Comparison of ENCODE assay signal across 19 mouse cellular contexts in genomic region chr4:118281444-118282181, GRCm38 (mm10). TPM values are rescaled to one million over a fixed set of nuclear protein-coding genes. Genes with fewer than 3 reads are reported as not detected.
DNase-seq lines count a peak whose midpoint lies in the region; ATAC-seq and TF ChIP-seq lines count a peak whose summit lies in the region.
"Had no signal": no experiment of that assay in that cellular context is flagged by ENCODE, and none has a peak within 500 bp of the region (broad histone marks: within the 10 kb centered on the region; RNA-seq: fewer than 3 reads in every experiment).

No protein-coding gene starts in this region.

- no peak overlapping the region for H3K4me3 ChIP-seq in forebrain, embryonic 14.5 days (ENCODE audit: low read depth, low read length)
- H3K4me3 ChIP-seq in forebrain, postnatal 0 days (ENCODE audit: low read depth, low read length), result no peak overlapping the region
- no peak overlapping the region for H3K4me3 ChIP-seq in kidney, postnatal 0 days (replicated peaks; ENCODE audit: low read depth, low read length)
- H3K4me3 ChIP-seq in E14TG2a.4 (replicated peaks; ENCODE audit: low read length) (peak overlapping the region; percentile 45), ES-E14 (ENCODE audit: insufficient read depth in 1 of 2, low read depth in 1 of 2, low read length in 2 of 2, poor library complexity in 1 of 2, severe bottlenecking in 1 of 2) (no peak overlapping the region)
- H3K4me3 ChIP-seq: erythroblast, embryonic 14.5 days; heart, embryonic 15.5 days; hindbrain, embryonic 15.5 days; neural tube, embryonic 15.5 days had no signal

- no peak for TF ChIP-seq CTCF in forebrain, postnatal 0 days (IDR thresholded peaks at IDR 0.05; ENCODE audit: low read depth)
- no peak for TF ChIP-seq CTCF in kidney, postnatal 0 days (IDR thresholded peaks at IDR 0.05; ENCODE audit: low read depth)
- TF ChIP-seq CTCF in E14TG2a.4 (conservative IDR thresholded peaks at IDR 0.05; ENCODE audit: low read length), result no peak

- no peaks in the 10 kb centered on the region for H3K9me3 ChIP-seq in forebrain, embryonic 14.5 days (replicated peaks; ENCODE audit: control insufficient read depth, low read length)
- no peaks in the 10 kb centered on the region for H3K9me3 ChIP-seq in forebrain, postnatal 0 days (ENCODE audit: low read length)
- no peaks in the 10 kb centered on the region for H3K9me3 ChIP-seq in kidney, postnatal 0 days (replicated peaks; ENCODE audit: low read length)
- H3K9me3 ChIP-seq in E14TG2a.4 (ENCODE audit: low read length), result no peaks in the 10 kb centered on the region
- no peaks in the 10 kb centered on the region for H3K9me3 ChIP-seq in ES-E14 (ENCODE audit: control insufficient read depth, insufficient read depth, low read depth, low read length)
- H3K9me3 ChIP-seq: heart, embryonic 15.5 days; hindbrain, embryonic 15.5 days; neural tube, embryonic 15.5 days had no signal

- H3K27me3 ChIP-seq in forebrain, embryonic 14.5 days (replicated peaks; ENCODE audit: control insufficient read depth, insufficient read depth, low read length), result no peaks in the 10 kb centered on the region
- no peaks in the 10 kb centered on the region for H3K27me3 ChIP-seq in forebrain, postnatal 0 days (ENCODE audit: insufficient read depth, low read length)
- H3K27me3 ChIP-seq in kidney, postnatal 0 days (ENCODE audit: insufficient read depth, low read length), result no peaks in the 10 kb centered on the region
- H3K27me3 ChIP-seq in E14TG2a.4 (ENCODE audit: insufficient read depth, low read length), result no peaks in the 10 kb centered on the region
- H3K27me3 ChIP-seq: heart, embryonic 15.5 days; hindbrain, embryonic 15.5 days; neural tube, embryonic 15.5 days had no signal

- DNase-seq in forebrain, embryonic 14.5 days (ENCODE audit: low spot score), result no peak
- no peak for DNase-seq in forebrain, postnatal 0 days
- no peak for DNase-seq in kidney, postnatal 0 days (ENCODE audit: low spot score)
- DNase-seq in kidney, adult 8-10 months, result no peak
- DNase-seq in ES-E14 (ENCODE audit: low read depth, low spot score), result no peak
- no peak for DNase-seq in B cell, adult 2 months
- DNase-seq: cerebellum, adult 8-10 months; gastrocnemius, postnatal 36 days; kidney, adult 9 months; lung, embryonic 14.5 days; retina, postnatal 1 day; thymus, postnatal 14 days had no signal

- in situ Hi-C loops in ES-E14 (cut with MboI; ENCODE audit: low sequenced_read_pairs in 2 of 2, unreplicated experiment in 2 of 2), result no loop called here

- no peak for ATAC-seq in forebrain, embryonic 14.5 days
- ATAC-seq in forebrain, postnatal 0 days, result no peak
- no peak for ATAC-seq in kidney, postnatal 0 days (replicated peaks; ENCODE audit: low FRiP score, low read depth)
- ATAC-seq: CD4-positive, CD25-positive, alpha-beta regulatory T cell, adult 4 months had no signal

- H3K4me2 ChIP-seq in forebrain, embryonic 14.5 days (ENCODE audit: low read length), result no peak overlapping the region
- no peak overlapping the region for H3K4me2 ChIP-seq in forebrain, postnatal 0 days (ENCODE audit: low read depth)
- no peak overlapping the region for H3K4me2 ChIP-seq in kidney, postnatal 0 days (ENCODE audit: low read length)
- H3K4me2 ChIP-seq: heart, embryonic 15.5 days; hindbrain, embryonic 15.5 days; lung, embryonic 14.5 days; neural tube, embryonic 15.5 days had no signal

- H3K9ac ChIP-seq in forebrain, embryonic 14.5 days (ENCODE audit: low read length), result 0 out of 2 replicates have a peak overlapping the region, but pooled peaks have one; percentile 3
- H3K9ac ChIP-seq in forebrain, postnatal 0 days, result no peak overlapping the region
- H3K9ac ChIP-seq in kidney, postnatal 0 days (ENCODE audit: low read depth, low read length), result peak overlapping the region; percentile 27; the same call in 1 of the 2 replicates
- H3K9ac ChIP-seq in ES-E14 (ENCODE audit: insufficient read depth, low read depth, low read length, poor library complexity, severe bottlenecking), result peak overlapping the region; percentile 10; the same call in 1 of the 2 replicates
- H3K9ac ChIP-seq: heart, embryonic 15.5 days; hindbrain, embryonic 15.5 days; lung, embryonic 14.5 days; neural tube, embryonic 15.5 days had no signal

- H3K36me3 ChIP-seq in forebrain, embryonic 14.5 days (ENCODE audit: control insufficient read depth, insufficient read depth, low read length), result peaks cover 34% of the 10 kb centered on the region
- H3K36me3 ChIP-seq in forebrain, postnatal 0 days (ENCODE audit: insufficient read depth), result peaks cover 18% of the 10 kb centered on the region; the same call in 1 of the 2 replicates
- H3K36me3 ChIP-seq in kidney, postnatal 0 days (ENCODE audit: insufficient read depth, low read length), result 0 out of 2 replicates have a peak, but pooled peaks cover 11% of the 10 kb centered on the region
- H3K36me3 ChIP-seq in E14TG2a.4 (ENCODE audit: insufficient read depth, low read length), result peaks cover 90% of the 10 kb centered on the region
- H3K36me3 ChIP-seq in ES-E14 (ENCODE audit: control insufficient read depth, insufficient read depth, low read length, poor library complexity, severe bottlenecking), result peaks cover 32% of the 10 kb centered on the region

- H3K27ac ChIP-seq in forebrain, embryonic 14.5 days (ENCODE audit: low read depth, low read length), result no peak overlapping the region
- no peak overlapping the region for H3K27ac ChIP-seq in forebrain, postnatal 0 days (ENCODE audit: low read depth, low read length)
- H3K27ac ChIP-seq in kidney, postnatal 0 days, result no peak overlapping the region; the same call in 1 of the 2 replicates
- H3K27ac ChIP-seq in ES-E14 (ENCODE audit: insufficient read depth, low read depth, low read length, poor library complexity, severe bottlenecking), result peak overlapping the region; percentile 29; the same call in 1 of the 2 replicates
- H3K27ac ChIP-seq: heart, embryonic 15.5 days; hindbrain, embryonic 15.5 days; neural tube, embryonic 15.5 days had no signal

- H3K4me1 ChIP-seq in forebrain, embryonic 14.5 days (ENCODE audit: control insufficient read depth, insufficient read depth, low read length), result peaks cover 20% of the 10 kb centered on the region
- H3K4me1 ChIP-seq in forebrain, postnatal 0 days (ENCODE audit: insufficient read depth), result peaks cover 4% of the 10 kb centered on the region; the same call in 1 of the 2 replicates
- peaks cover 28% of the 10 kb centered on the region for H3K4me1 ChIP-seq in kidney, postnatal 0 days (replicated peaks; ENCODE audit: insufficient read depth, low read length)
- H3K4me1 ChIP-seq in E14TG2a.4 (replicated peaks; ENCODE audit: low read depth, low read length) (peaks cover 100% of the 10 kb centered on the region), ES-E14 (ENCODE audit: control insufficient read depth in 2 of 2, insufficient read depth in 2 of 2, low read length in 2 of 2, poor library complexity in 1 of 2) (peaks cover 15 to 60% of the 10 kb centered on the region in 2 experiments)

- 69% methylated on average over 13 of the region's 13 CpGs for WGBS in forebrain, embryonic 14.5 days
- WGBS in forebrain, postnatal 0 days, result 62% methylated on average over 13 of the region's 13 CpGs
- 43% methylated on average over 13 of the region's 13 CpGs for WGBS in kidney, postnatal 0 days

TF ChIP-seq in ES-E14, 5 proteins besides CTCF, POLR2A, EP300 and RAD21:
- TF ChIP-seq ZC3H11A (IDR thresholded peaks at IDR 0.05; ENCODE audit: borderline replicate concordance, low read depth, low read length) (no peak), MAFK (IDR thresholded peaks at IDR 0.05; ENCODE audit: insufficient read depth, low read depth, low read length) (no peak), HCFC1 (IDR thresholded peaks at IDR 0.05; ENCODE audit: borderline replicate concordance, insufficient read depth, low read length) (no peak), CHD2 (IDR thresholded peaks at IDR 0.05; ENCODE audit: low read depth, low read length) (no peak), ZNF384 (IDR thresholded peaks at IDR 0.05; ENCODE audit: low read depth, low read length) (no peak)

RNA-seq across cellular contexts. Expression of gene Ptprf, which starts 9.6 kb away (rescaled TPM):
- 42.0 and 50.2 TPM in 2 replicates for polyA plus RNA-seq in forebrain, embryonic 14.5 days (2014; fragmentation: Nextera tagmentation; extraction: Ambion mirVana)
- 109 and 120 TPM in 2 replicates for total RNA-seq in forebrain, postnatal 0 days (2014; rRNA removed)
- polyA plus RNA-seq in forebrain, postnatal 0 days (2015; fragmentation: Nextera tagmentation; extraction: Ambion mirVana), result 30.5 and 45.0 TPM in 2 replicates
- polyA plus RNA-seq in kidney, postnatal 0 days (2015; fragmentation: Nextera tagmentation; extraction: Ambion mirVana), result 34.0 and 37.6 TPM in 2 replicates
- total RNA-seq in ES-E14 (2012; rRNA removed), result 226 and 491 TPM in 2 replicates
- total RNA-seq: monocyte, adult 5-6 weeks had no signal
